Mouse (Mus musculus) embryo, embryonic 10.5 days (tissue): ENCODE results near the gene Pafah1b1.
A peak's percentile ranks its signal among the peaks of the same experiment; 100 is the strongest.

Source experiments
- DNase-seq: peaks from one replicate; pipeline ENCODE4 v3.0.0-alpha.2; 2015; ENCODE audit warnings: low spot score

Pafah1b1 gene

GRCm38 (mm10) chr11:74724235-74724791 is at the start of gene Pafah1b1:
Gene Pafah1b1 (minus strand): TSS chr11:74724670.
- DNase-seq = peak; percentile 95

GRCm38 (mm10) chr11:74772386-74772785 is 47.9 kb upstream of the Pafah1b1 start:
- no peak for DNase-seq

GRCm38 (mm10) chr11:74771650-74772049 is 47.2 kb upstream of the Pafah1b1 start:
- DNase-seq = no peak

GRCm38 (mm10) chr11:74771234-74771633 is 46.8 kb upstream of the Pafah1b1 start:
- DNase-seq = no peak

GRCm38 (mm10) chr11:74770595-74771207 is 46.2 kb upstream of the Pafah1b1 start, which contains the start of gene Mettl16:
Gene Mettl16 (plus strand): TSS chr11:74770830.
- DNase-seq = peak; percentile 100

- DNase-seq = peak; percentile 17
Observed at GRCm38 (mm10) chr11:74770037-74770436, 45.6 kb upstream of the Pafah1b1 start.

GRCm38 (mm10) chr11:74768045-74768444 is 43.6 kb upstream of the Pafah1b1 start:
- peak; percentile 68 for DNase-seq

- no peak for DNase-seq
Observed at GRCm38 (mm10) chr11:74767469-74767868, 43.0 kb upstream of the Pafah1b1 start.

- no peak for DNase-seq
Observed at GRCm38 (mm10) chr11:74763960-74764625, 39.6 kb upstream of the Pafah1b1 start.

- no peak for DNase-seq
Observed at GRCm38 (mm10) chr11:74761011-74761705, 36.7 kb upstream of the Pafah1b1 start.

GRCm38 (mm10) chr11:74756631-74757030 is 32.2 kb upstream of the Pafah1b1 start:
- no peak for DNase-seq

GRCm38 (mm10) chr11:74751352-74752066 is 27.0 kb upstream of the Pafah1b1 start:
- DNase-seq = no peak

GRCm38 (mm10) chr11:74750662-74751351 is 26.3 kb upstream of the Pafah1b1 start:
- no peak for DNase-seq

- DNase-seq = no peak
Observed at GRCm38 (mm10) chr11:74749241-74749640, 24.8 kb upstream of the Pafah1b1 start.

GRCm38 (mm10) chr11:74748022-74748421 is 23.6 kb upstream of the Pafah1b1 start:
- no peak for DNase-seq

GRCm38 (mm10) chr11:74737861-74738260 is 13.4 kb upstream of the Pafah1b1 start:
- DNase-seq = no peak

GRCm38 (mm10) chr11:74734917-74735316 is 10.4 kb upstream of the Pafah1b1 start:
- peak; percentile 27 for DNase-seq

- no peak for DNase-seq
Observed at GRCm38 (mm10) chr11:74725181-74725580, 711 bp upstream of the Pafah1b1 start.

- DNase-seq = peak; percentile 89
Observed at GRCm38 (mm10) chr11:74723357-74724234, 874 bp downstream of the Pafah1b1 start.

- DNase-seq = no peak
Observed at GRCm38 (mm10) chr11:74721971-74722370, 2.5 kb downstream of the Pafah1b1 start.
